Mouse (Mus musculus) E14TG2a.4 (cell line): ENCODE measurements around the gene B3gnt6.
A peak's percentile ranks its signal among the peaks of the same experiment; 100 is the strongest.

Experiments
- H3K27me3 ChIP-seq: 2 replicates; pipeline ENCODE4 v1.6.1; 2014; ENCODE audit warnings: low read length, control low read depth; ENCODE audit not compliant: insufficient read depth
- H3K36me3 ChIP-seq: 2 replicates; pipeline ENCODE4 v1.6.1; 2014; ENCODE audit warnings: low read length, control low read depth; ENCODE audit not compliant: insufficient read depth
- H3K4me1 ChIP-seq: replicated peaks from 2 replicates; pipeline ENCODE4 v1.6.1; 2014; ENCODE audit warnings: low read depth, low read length, control low read depth
- H3K4me3 ChIP-seq: replicated peaks from 2 replicates; pipeline ENCODE4 v1.5.1; 2014; ENCODE audit warnings: mild to moderate bottlenecking, low read length
- H3K9me3 ChIP-seq: 2 replicates; pipeline ENCODE4 v1.6.1; 2014; ENCODE audit warnings: low read length, control low read depth
- CTCF ChIP-seq: conservative IDR thresholded peaks from 2 replicates; pipeline ENCODE4 v1.5.1; 2014; ENCODE audit warnings: low read length
- NANOG ChIP-seq: IDR thresholded peaks from 2 replicates; pipeline ENCODE4 v1.6.1; 2014; ENCODE audit warnings: borderline replicate concordance, low read length, mixed read lengths
- POU5F1 ChIP-seq: IDR thresholded peaks from 2 replicates; pipeline ENCODE4 v1.6.1; 2014; ENCODE audit warnings: low read length, borderline replicate concordance

The B3gnt6 gene

DNA sequence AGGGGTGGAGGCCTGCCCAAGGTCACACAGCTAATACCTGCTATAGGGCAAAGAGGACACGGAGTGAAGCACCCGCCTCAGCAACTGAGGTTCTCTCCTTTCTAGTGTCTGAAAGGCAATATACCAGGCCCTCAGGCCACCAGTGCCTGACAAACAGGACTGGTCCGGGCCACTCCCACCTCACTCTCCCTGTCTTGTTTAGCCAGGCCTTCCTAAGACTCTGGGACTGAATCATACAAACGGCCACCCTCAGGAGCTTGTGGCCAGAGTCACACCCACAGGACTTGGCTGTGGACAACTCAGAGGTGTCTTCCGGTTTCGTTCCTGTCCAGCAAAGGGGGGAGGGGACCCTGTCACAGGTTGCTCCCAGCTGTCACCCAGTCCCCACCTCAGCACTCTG, 37.0 kb downstream of the B3gnt6 start:
- Histone ChIP-seq H3K27me3 (no peaks in the 10 kb centered on the region), H3K36me3 (peaks cover 36% of the 10 kb centered on the region), H3K4me1 (peaks cover 93% of the 10 kb centered on the region), H3K9me3 (peaks cover 11% of the 10 kb centered on the region), H3K4me3 (0 out of 2 replicates have a peak overlapping the region, but pooled peaks have one; percentile 4)
- TF ChIP-seq POU5F1: no peak

DNA sequence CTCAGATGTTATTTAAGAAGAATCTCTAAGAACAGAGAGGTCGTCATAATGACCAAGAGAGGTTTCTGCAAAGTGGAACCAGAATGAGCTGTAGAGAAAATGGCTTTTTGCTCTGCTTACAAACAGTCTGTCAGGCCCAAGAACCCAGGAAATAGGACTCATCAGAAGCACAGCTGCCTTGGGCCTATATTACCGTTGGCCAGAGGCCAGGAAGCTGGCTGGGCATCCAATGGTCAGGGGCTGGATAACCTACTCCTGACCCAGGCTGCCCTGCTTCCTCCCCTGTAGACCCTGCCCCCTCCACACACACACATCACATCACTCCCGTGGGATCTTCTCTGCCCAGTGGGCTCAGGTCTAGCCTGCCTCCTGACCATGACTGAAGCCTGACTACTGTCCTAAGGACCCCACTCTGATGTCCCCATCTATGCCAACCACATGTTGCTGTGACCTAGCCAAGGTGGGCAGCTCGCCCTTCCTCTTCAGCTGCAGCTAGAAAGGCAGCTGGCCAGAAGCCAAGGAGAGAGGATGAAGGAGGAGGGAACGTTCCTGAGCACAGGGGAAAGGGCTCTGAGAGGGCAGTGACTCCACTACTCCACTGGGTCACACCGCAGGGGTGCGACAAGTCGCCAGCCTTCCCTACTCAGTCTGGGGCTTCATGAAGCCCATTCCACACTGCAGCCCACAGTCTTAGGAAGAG, 39.1 kb downstream of the B3gnt6 start:
- no peaks in the 10 kb centered on the region for H3K27me3 ChIP-seq
- H3K36me3 ChIP-seq: peaks cover 39% of the 10 kb centered on the region
- TF ChIP-seq NANOG: no peak
- no peak for TF ChIP-seq CTCF
- no peak for TF ChIP-seq POU5F1
- H3K4me3 ChIP-seq: no peak overlapping the region
- H3K4me1 ChIP-seq: peaks cover 98% of the 10 kb centered on the region
- peaks cover 11% of the 10 kb centered on the region for H3K9me3 ChIP-seq

- no peaks in the 10 kb centered on the region for H3K27me3 ChIP-seq
- peaks cover 90% of the 10 kb centered on the region for H3K4me1 ChIP-seq
- peaks cover 42% of the 10 kb centered on the region for H3K36me3 ChIP-seq
- H3K9me3 ChIP-seq: peaks cover 8% of the 10 kb centered on the region
- H3K4me3 ChIP-seq: peak overlapping the region; percentile 18
- no peak for TF ChIP-seq NANOG
- TF ChIP-seq CTCF: no peak
- TF ChIP-seq POU5F1: no peak
These were observed 40.8 kb downstream of the B3gnt6 start for GRCm38 (mm10) chr7:98158481-98158880.

DNA sequence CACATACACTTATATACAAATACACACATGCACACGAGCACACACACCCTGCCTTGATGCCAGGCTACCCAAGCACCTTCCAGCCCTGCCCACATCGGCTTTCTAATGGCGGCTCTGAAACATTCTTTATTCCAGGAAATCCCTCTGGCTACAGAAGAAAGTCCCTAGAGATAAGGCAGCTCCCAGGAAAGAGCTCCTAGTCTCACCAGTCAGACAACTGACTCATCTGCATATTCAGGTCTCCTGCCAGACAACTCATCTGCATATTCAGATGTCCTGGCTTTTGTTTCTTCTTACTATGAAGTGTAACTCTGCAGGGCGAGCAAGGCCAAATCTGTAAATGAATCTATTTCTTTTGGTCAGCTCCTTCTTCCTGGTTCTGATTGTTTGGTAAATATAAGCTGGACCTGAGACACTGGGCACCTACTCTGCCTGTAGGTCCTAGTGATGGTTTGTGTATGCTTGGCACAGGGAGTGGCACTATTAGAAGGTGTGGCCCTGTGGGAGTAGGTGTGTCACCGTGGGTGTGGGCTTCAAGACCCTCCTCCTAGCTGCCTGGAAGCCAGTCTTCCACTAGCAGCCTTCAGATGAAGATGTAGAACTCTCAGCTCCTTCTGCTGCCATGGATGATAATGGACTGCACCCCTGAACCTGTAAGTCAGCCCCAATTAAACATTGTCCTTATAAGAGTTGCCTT, 41.5 kb downstream of the B3gnt6 start:
- no peaks in the 10 kb centered on the region for H3K27me3 ChIP-seq
- peaks cover 89% of the 10 kb centered on the region for H3K4me1 ChIP-seq
- H3K9me3 ChIP-seq: peaks cover under 1% of the 10 kb centered on the region; the same call in 1 of the 2 replicates
- peak overlapping the region; percentile 18 for H3K4me3 ChIP-seq
- no peak for TF ChIP-seq NANOG
- no peak for TF ChIP-seq POU5F1
- TF ChIP-seq CTCF: no peak
- peaks cover 42% of the 10 kb centered on the region for H3K36me3 ChIP-seq

- TF ChIP-seq POU5F1 (no peak), CTCF (no peak), NANOG (no peak)
- Histone ChIP-seq H3K4me1 (peaks cover 89% of the 10 kb centered on the region), H3K27me3 (no peaks in the 10 kb centered on the region), H3K4me3 (0 out of 2 replicates have a peak overlapping the region, but pooled peaks have one; percentile 49), H3K36me3 (peaks cover 40% of the 10 kb centered on the region), H3K9me3 (no peaks in the 10 kb centered on the region)
These were observed 43.0 kb downstream of the B3gnt6 start for GRCm38 (mm10) chr7:98156280-98156665.

- Histone ChIP-seq H3K9me3 (no peaks in the 10 kb centered on the region), H3K4me1 (peaks cover 89% of the 10 kb centered on the region), H3K27me3 (no peaks in the 10 kb centered on the region), H3K4me3 (0 out of 2 replicates have a peak overlapping the region, but pooled peaks have one; percentile 13), H3K36me3 (peaks cover 36% of the 10 kb centered on the region)
- TF ChIP-seq POU5F1 (no peak), CTCF (peak; percentile 68)
These were observed 43.6 kb downstream of the B3gnt6 start for GRCm38 (mm10) chr7:98155546-98156279.

DNA sequence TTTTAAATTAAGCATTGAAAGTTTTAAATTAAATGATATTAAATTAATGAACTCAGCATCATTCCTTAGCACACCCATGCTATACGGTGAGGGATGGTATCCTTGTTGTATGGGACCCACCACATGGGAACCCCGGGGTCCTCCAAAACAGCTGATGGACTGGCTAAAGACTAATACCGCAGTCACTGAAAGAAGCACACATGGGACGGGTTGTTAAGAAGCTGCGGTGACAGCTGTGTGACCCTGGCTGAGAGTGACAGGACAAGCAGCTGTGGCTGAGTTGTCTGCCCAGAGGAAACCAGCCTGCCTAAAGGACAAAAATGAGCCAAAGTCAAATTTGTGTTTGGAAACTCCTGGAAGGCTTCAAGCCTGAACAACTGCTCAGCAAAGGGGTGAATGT, 45.4 kb downstream of the B3gnt6 start:
- Histone ChIP-seq H3K4me1 (peaks cover 87% of the 10 kb centered on the region), H3K4me3 (no peak overlapping the region), H3K9me3 (no peaks in the 10 kb centered on the region), H3K27me3 (no peaks in the 10 kb centered on the region), H3K36me3 (peaks cover 19% of the 10 kb centered on the region)
- TF ChIP-seq CTCF (no peak), NANOG (no peak), POU5F1 (no peak)

DNA sequence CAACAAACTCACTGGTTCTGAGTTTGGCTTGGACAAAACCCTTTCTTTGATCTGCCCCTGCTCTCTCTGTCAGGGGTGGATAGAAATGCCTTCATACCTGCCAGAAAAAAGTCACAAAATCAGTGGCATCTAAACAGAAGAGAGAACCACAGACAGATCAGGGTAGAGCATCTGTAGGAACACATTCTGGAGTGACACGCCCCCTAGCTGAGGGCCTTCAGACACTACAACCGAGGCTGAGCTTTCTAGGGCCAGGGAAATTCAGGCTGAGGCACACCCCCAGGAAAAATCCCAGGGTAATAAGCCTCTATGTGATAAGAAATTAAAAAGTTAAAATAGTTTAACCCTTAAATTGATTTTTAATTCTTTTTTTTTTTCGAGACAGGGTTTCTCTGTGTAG, 45.9 kb downstream of the B3gnt6 start:
- TF ChIP-seq CTCF (peak; percentile 37), POU5F1 (no peak)
- Histone ChIP-seq H3K9me3 (no peaks in the 10 kb centered on the region), H3K4me3 (0 out of 2 replicates have a peak overlapping the region, but pooled peaks have one; percentile 24), H3K4me1 (peaks cover 81% of the 10 kb centered on the region), H3K27me3 (no peaks in the 10 kb centered on the region), H3K36me3 (peaks cover 20% of the 10 kb centered on the region)

DNA sequence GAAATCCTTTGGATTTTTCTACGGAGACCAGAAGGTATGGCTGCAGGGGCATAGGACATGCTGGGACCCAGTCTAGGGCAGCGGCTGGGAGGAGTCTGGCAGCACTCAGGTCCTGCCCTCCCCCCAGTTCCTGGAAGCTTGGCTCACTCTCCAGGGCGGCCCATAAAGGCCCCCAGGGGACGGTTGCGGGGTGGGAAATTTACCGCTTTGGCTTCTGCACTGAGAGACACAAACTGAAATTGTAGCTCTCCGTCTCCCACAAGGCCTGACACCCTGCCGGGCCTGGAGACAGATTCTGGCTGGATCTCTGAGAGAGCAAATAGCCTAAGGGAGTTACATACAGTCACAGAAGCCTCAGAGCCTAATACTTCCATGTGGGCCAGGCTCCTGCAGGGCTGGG, 46.9 kb downstream of the B3gnt6 start:
- H3K4me3 ChIP-seq: peak overlapping the region; percentile 24
- H3K9me3 ChIP-seq: no peaks in the 10 kb centered on the region
- H3K36me3 ChIP-seq: peaks cover 29% of the 10 kb centered on the region
- TF ChIP-seq POU5F1: no peak
- no peak for TF ChIP-seq NANOG
- TF ChIP-seq CTCF: no peak
- H3K4me1 ChIP-seq: peaks cover 77% of the 10 kb centered on the region
- H3K27me3 ChIP-seq: no peaks in the 10 kb centered on the region
